Mouse (Mus musculus): ENCODE results near the gene Slc22a6. TPM values are rescaled to one million over a fixed set of nuclear protein-coding genes. Genes with fewer than 3 reads are reported as not detected.

Gene Slc22a6
- not detected in 2 replicates for polyA plus RNA-seq (2012; rRNA removed; ENCODE audit: low replicate concordance)

DNA sequence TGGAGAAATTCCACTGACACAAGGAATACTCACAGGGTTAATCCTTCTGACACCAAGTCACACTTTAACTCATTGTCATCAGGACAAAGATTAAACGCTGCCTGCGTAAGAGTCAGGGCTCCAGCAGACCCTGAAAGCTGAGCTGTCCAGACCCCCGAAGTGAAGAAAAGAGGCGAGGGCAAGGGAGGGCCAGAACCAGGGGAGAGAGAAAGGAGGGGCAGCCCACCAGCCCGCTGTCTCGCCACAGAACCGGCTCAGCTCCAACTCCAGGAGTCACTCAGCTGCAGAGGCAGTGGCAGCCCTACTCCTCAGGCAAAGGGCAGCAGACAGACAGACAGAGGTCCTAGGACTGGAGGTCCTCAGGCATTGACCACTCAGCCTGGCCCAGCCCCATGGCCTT lies at the start of gene Slc22a6:
TSS of gene Slc22a6 (plus strand) at position 136 of the 400 bp plus-strand sequence.

DNA sequence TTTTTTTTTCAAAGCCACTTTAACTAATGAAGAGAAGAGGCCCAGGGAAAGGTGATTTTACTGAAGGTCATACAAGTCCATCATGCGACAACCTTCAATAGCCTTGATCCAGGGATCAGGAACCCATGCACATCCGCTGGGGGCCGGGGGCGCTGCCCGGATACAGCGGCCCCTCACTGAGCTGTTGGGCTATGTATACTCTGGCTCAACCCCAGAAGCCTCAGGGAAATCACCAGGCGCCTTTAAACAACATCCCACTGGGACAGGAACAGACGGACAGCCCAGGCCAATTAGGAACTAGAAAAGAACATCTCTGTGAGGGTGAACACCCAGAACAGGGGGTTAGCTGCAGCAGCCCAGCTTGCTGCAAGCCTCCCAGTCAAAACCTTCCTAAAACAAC lies 26.9 kb upstream of the Slc22a6 start, which contains the start of gene Slc22a8:
TSS of gene Slc22a8 (plus strand) at position 301 of the 400 bp plus-strand sequence.

DNA sequence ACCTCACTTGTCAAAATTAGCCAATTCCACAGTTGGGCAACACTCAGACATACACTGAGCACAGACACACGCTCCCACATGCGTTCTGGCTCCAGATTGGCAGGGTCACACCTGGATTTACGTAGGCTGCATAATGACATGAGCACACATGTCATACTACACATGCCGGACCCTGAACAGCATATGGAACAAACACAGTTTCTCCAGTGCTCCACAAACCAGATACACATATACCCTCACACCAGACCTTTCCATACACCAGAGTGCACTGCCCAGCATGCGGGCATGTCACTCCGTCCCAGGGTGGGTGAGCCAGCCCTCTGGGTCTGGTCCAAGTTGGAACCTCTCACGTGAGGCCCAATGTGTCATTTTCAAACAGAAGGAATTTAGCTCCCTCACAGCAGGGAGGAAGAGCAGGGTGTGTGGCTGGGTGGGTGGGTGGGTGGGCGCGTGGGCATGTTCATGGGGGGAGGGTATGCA lies 45.6 kb downstream of the Slc22a6 start, which contains the start of gene Chrm1:
TSS of gene Chrm1 (plus strand) at position 430 of the 480 bp plus-strand sequence.

Other genes starting within 250 kb of the Slc22a6 start
- 0.04 TPM in 1 of 2 replicates, not detected in the other for gene Slc22a30, start 212.9 kb upstream of the Slc22a6 start, polyA plus RNA-seq (2012; rRNA removed; ENCODE audit: low replicate concordance)
- gene Slc22a8, start 26.8 kb upstream of the Slc22a6 start, polyA plus RNA-seq (2012; rRNA removed; ENCODE audit: low replicate concordance), result 0.02 and 0.04 TPM in 2 replicates
- 2.3 and 6.0 TPM in 2 replicates for gene Chrm1, start 45.8 kb downstream of the Slc22a6 start, polyA plus RNA-seq (2012; rRNA removed; ENCODE audit: low replicate concordance)
- gene Slc3a2, start 105.3 kb downstream of the Slc22a6 start, polyA plus RNA-seq (2012; rRNA removed; ENCODE audit: low replicate concordance), result 127 and 449 TPM in 2 replicates
- 12.4 and 17.1 TPM in 2 replicates for gene Wdr74, start 117.8 kb downstream of the Slc22a6 start, polyA plus RNA-seq (2012; rRNA removed; ENCODE audit: low replicate concordance)
- gene 1700092M07Rik, start 122.7 kb downstream of the Slc22a6 start, polyA plus RNA-seq (2012; rRNA removed; ENCODE audit: low replicate concordance), result not detected in 2 replicates
- 54.0 and 56.6 TPM in 2 replicates for gene Stx5a, start 123.4 kb downstream of the Slc22a6 start, polyA plus RNA-seq (2012; rRNA removed; ENCODE audit: low replicate concordance)
- gene Nxf1, start 139.0 kb downstream of the Slc22a6 start, polyA plus RNA-seq (2012; rRNA removed; ENCODE audit: low replicate concordance), result 22.0 and 28.9 TPM in 2 replicates
- 147 and 196 TPM in 2 replicates for gene Tmem223, start 153.0 kb downstream of the Slc22a6 start, polyA plus RNA-seq (2012; rRNA removed; ENCODE audit: low replicate concordance)
- gene Tmem179b, start 156.4 kb downstream of the Slc22a6 start, polyA plus RNA-seq (2012; rRNA removed; ENCODE audit: low replicate concordance), result 107 and 114 TPM in 2 replicates
- 6.5 and 12.9 TPM in 2 replicates for gene Taf6l, start 168.4 kb downstream of the Slc22a6 start, polyA plus RNA-seq (2012; rRNA removed; ENCODE audit: low replicate concordance)
- 12.3 and 13.7 TPM in 2 replicates for gene Polr2g, start 180.5 kb downstream of the Slc22a6 start, polyA plus RNA-seq (2012; rRNA removed; ENCODE audit: low replicate concordance)
- 0.99 and 1.2 TPM in 2 replicates for gene Zbtb3, start 184.5 kb downstream of the Slc22a6 start, polyA plus RNA-seq (2012; rRNA removed; ENCODE audit: low replicate concordance)
- 3.4 and 8.2 TPM in 2 replicates for gene Ttc9c, start 201.3 kb downstream of the Slc22a6 start, polyA plus RNA-seq (2012; rRNA removed; ENCODE audit: low replicate concordance)
- 7.7 and 10.3 TPM in 2 replicates for gene Hnrnpul2, start 202.0 kb downstream of the Slc22a6 start, polyA plus RNA-seq (2012; rRNA removed; ENCODE audit: low replicate concordance)
- 2.3 TPM in 1 of 2 replicates, not detected in the other for gene AC129217.1, start 211.7 kb downstream of the Slc22a6 start, polyA plus RNA-seq (2012; rRNA removed; ENCODE audit: low replicate concordance)
- 88.6 and 106 TPM in 2 replicates for gene Bscl2, start 219.4 kb downstream of the Slc22a6 start, polyA plus RNA-seq (2012; rRNA removed; ENCODE audit: low replicate concordance)
- gene Gng3, start 221.2 kb downstream of the Slc22a6 start, polyA plus RNA-seq (2012; rRNA removed; ENCODE audit: low replicate concordance), result 0.63 and 1.1 TPM in 2 replicates
- 0.41 and 0.53 TPM in 2 replicates for gene Lrrn4cl, start 232.7 kb downstream of the Slc22a6 start, polyA plus RNA-seq (2012; rRNA removed; ENCODE audit: low replicate concordance)